Mouse (Mus musculus) cerebellum, adult 2 months (tissue): ENCODE data around the gene Bckdhb.

Experiments
- CTCF ChIP-seq: fragments of 200-500 bp; IDR thresholded peaks from 2 replicates; pipeline ENCODE4 v1.5.1; 2011; ENCODE audit warnings: low read depth, mild to moderate bottlenecking, control low read depth, low read length, moderate library complexity, borderline replicate concordance; ENCODE audit not compliant: insufficient read depth
- POLR2A ChIP-seq: fragments of 200-500 bp; IDR thresholded peaks from 2 replicates; pipeline ENCODE4 v1.6.1; 2011; ENCODE audit warnings: low read length, control low read depth, borderline replicate concordance; ENCODE audit not compliant: insufficient read depth

DNA sequence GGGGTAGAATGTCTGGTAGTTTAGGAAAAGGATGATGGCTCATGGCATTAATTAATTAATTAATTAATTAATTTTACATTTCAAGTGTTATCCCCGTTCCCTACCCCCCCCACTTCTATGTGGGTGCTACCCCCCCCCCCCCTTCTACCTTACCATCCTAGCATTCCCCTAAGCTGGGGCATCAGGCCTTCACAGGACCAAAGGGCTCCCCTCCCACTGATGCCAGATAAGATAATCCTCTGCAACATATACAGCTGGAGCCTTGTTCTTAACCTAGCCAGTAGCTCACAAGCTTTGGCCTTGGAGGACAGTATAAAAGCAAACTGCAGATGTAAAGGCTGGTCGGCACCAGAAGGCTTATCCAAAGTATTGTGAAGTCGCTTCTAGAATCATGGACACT lies 138.7 kb downstream of the Bckdhb start:
- TF ChIP-seq POLR2A (no peak), CTCF (no peak)
